Mouse (Mus musculus) hindlimb bud, embryonic 11.5 days (tissue): Measurements from ENCODE around the gene Ube2f.

ENCODE experiments used
- DNase-seq: peaks from one replicate; pipeline ENCODE4 v3.0.0-alpha.2; 2012; ENCODE audit warnings: low read depth, low spot score; ENCODE audit errors: extremely low spot score

The Ube2f gene

DNA sequence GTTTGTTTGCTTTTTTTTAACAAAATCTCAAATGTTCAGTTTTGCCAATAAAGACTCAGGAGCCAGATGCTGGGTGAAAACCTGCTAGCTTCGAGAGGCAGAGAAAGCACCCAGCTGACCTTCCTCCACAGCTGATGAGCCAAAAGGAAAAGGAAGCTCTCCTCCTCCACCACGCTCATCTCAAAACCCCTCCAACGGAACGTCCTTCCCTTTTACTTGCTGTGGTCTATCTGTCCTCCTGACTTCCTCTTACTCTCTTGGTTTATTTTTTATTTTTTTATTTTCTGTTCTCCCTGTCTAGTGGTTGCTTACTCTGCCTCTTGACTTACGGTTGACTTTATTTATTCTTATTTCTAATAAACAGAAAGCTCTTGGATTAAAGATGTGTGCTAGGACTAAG lies 14.7 kb upstream of the Ube2f start:
- no peak for DNase-seq

DNA sequence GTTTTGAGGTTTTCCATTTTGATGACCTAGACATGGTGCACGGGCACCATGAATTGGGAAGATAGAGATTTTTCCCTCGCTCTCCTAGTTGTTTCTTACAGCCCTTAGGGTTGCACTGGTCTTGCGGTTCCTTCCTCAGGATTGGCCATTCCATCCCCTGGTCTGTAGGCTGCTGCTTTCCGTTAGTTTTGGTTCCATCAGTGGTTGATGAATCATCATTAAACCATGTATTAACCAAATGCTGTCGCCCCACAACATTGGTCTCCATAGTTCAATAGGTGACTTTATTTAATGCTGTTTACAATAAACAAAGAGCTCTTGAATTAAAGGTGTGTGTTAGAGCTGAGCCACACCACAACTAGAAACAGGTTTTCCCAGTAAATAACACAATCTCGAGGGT lies 12.4 kb upstream of the Ube2f start:
- no peak for DNase-seq

DNA sequence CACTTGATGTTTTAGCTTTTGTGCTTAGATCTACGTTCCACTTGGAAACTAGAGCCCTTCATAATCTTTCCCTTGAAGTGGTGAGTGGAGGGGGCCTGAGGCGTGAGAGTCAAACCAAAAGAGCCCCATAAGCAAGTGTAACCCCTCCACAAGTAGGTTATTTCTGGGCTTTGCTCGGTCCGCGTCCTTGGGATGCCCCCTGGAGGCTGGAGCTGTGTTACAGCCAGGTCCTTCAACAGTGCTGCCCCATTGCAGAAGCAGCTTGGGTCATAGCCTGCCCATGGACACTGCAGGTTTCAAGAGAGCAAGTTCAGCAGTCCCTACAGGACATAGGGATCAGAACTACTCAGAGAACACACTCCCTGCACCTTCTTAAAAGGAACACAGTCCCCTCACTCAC lies 11.0 kb upstream of the Ube2f start:
- DNase-seq: no peak

DNA sequence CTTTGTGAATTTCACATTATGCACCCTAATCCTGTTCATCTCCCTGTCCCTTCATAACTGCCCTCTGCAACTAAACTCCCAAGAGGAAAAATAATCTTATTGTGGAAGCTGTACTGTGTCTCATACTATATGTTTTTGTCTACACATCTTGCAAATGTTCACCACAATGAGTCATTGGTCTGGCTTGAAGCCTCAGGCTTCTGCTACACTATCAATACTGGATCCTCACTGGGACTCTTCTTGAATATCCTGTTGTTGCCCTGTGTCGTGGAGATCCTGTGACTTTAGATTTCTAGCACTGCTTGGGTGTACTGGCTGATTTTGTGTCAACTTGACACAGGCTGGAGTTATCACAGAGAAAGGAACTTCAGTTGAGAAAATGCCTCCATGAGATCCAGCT lies 10.3 kb upstream of the Ube2f start:
- DNase-seq: no peak

DNA sequence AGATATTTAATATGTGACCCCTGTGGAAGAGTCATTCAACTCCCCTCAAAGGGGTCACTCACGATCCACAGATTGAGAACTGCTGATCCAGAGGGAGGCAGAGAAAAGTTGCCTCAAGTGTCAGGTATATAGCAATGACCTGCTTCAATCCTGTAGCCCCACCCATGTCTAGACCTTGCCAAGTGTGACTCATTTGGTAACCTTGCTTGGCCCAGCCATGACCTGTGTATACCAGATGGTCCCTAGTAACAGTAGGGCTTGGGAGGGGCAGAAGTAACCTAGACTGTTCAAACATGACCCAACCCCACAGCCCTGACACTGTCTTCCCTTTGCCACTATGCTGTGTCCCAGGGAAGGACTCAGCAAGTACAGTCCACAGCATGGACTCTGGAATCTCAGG lies 9.4 kb upstream of the Ube2f start:
- DNase-seq: no peak

DNA sequence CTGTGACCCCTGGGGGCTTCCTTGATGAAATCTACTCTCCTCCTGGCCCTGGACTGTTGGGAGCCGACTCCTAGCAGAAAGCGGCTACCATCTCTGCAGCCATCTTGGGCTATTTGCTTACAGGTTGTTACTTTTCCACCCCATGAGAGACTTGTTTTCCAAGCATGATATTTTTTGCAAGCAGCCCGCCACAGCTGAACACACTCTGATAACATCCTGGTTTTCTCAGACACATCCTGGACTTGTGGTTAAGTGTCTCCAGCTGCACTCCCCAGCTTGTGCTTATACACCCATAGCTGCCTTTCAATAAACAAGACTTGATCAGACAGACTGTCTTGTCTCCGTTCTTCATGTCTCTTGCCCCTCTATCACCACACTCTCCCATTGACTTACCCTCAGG lies 8.9 kb upstream of the Ube2f start:
- no peak for DNase-seq

DNA sequence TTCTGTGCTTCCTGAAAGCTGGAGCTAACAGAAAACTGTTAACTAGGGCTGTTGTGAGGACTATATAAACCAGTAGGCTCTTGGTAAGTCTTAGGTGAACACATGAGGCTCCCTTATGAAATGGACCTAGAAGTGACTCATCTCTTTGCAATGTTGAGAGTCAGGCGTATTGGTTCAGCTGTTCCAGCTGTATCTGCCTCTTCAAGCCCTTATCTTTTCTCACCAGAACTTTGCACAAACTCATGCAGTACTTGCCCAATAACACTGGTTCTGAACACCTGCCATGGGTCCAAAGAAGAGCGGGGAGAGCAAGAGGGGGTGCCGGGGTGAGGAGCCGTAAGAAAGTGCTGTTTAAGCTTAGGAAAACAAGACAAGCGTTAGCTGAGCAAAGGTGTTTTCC lies 1.9 kb upstream of the Ube2f start:
- DNase-seq: no peak

DNA sequence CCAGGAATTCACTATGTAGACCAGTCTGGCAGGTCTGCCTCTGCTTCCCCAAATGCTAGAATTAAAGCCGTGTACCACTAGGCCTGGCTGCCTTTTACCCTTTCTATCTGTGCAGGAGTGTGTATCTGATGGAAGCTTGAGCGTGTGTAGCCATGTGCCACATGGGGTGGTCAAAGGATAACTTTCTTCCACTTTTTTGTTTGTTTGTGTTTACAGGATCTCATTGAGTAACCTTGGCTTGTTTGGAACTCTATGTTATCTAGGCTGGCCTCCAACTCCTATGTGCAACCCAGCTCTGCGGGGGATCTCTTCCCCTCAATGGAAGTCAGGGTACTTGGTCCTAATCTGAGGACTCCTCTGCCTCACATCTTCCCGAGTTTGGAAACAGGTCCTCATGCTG lies 1.1 kb upstream of the Ube2f start:
- no peak for DNase-seq

DNA sequence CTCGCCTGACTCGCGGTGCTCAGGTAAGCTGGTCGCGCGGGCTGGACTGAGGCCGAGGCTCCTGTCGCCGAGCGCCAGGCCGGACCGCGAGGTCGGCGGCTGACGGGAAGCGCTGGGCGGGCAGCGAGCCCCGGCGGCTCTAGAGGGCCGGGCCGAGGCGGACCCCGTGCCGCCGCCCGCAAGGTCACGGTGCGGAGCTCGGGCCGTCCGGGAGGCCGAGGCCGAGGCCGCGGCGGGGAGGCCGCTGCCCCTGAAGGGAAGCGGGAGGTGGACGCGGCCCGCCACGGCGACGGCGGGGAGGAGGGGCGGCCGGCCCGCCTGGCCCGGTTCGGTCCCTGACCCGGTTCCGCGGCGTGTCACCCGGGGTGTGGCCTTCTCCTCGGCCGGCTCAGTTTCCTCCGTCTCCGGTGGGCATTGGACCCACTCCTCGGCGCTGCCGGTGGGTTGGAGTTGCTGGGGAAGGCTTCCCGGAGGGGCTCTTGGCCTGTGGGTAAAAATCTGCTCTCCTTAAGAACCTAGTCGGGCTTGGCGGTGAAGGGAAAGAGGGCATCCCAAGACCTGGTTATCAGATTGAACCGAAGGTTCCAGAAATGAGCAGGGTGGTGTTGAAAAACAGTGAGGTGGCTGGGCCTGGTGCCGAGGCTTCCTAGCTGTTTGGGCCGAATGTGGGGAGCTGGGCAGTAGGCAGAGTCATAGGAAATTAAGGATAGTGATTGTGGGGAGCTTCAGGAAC lies 477 bp downstream of the Ube2f start:
- no peak for DNase-seq

DNA sequence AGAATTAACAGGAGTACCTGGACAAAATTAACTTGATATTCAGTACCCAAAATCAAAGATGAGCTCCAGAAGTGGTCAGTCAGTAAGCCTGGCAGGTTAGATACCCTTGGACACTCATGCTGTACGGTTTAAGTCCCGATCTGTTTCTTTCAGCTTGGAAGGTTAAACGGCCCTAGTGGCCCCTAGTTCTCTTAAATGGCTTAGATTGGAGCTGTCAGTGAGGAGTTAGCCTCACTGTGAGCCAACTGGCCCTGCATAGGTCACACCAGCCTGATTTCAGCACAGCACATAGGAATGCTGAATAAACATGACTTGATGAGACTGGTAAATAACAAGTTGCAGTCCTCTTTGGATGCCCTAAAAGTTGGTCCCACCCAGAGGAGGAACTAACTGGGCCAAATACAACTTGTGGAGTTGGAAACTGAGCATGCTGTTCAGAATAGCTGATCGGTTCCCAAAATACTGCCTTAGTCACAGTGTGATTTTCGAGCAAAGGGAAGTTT lies 1.1 kb downstream of the Ube2f start:
- no peak for DNase-seq

DNA sequence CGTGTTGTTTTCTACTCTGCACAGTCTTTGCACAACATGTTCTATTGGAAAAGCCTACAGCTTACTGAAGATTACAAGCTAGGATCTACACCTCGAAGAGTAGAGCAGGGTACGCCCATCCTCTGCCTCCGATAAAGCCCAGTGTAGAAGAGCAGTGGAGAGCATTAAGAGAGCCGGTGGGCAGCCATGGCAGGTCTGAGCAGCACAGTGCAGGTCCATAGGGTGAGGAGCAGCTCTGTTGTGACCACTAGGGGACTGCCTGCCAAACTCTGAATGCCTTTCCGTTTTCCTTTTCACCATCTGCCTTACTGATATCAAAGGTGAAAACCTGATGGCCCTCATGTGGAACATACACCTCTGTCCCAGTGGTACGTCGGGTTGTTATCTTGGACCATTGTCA lies 1.8 kb downstream of the Ube2f start:
- no peak for DNase-seq

DNA sequence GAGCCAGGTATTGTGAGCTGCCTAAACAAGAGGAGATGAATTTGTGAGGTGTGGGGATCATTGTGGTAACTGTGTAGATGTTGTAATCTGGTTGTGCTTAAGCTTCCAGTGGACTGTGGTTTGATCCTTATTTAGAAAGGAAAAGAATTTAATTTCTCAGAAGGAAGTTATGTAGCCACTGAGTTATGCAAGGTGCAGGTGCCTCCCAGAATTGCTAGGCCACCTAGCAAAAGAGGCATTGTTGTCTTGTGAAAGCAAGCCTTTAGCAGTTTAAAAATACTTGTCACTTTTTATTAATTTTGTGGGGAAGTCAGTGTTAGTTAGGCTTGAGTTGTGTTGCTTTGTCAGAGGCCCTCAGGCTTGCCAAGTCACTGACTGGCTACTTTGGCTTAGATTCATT lies 7.8 kb downstream of the Ube2f start:
- DNase-seq: no peak

DNA sequence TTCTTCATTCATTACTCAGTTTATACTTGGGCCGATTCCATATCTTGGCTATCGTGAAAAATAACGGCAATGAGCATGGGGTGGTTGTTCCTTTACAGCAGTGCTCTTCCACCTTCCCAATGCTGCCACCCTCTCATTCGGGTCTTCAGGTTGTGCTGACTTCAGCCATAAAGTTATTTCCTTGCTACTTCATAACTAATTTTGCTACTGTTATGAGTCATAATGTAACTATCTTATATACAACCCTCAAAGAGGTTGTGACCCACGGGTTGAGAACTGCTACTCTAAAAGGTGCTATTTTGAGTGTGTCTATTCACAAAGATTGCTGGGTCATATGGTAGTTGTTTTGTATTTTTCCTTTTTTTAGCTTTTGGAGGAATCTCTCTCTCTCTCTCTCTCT lies 9.7 kb downstream of the Ube2f start:
- DNase-seq: no peak

DNA sequence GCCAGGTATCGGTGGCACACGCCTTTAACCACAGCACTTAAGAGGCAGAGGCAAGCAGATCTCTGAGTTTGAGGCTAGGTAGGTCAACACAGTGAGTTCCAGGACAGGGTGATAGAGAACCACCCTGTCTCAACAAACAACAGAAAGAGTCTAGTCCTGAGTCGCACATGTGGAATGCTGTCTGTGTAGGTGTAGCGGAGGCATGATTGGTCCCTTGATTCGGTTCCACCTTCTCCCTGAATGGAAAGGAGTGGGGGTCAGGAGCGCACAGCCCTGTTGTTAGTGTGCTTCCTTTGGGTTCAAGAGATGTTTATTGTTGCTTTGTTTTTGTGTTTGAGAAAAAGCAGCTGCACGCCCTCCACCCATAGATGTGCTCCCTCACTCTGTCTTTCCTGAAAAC lies 12.4 kb downstream of the Ube2f start:
- no peak for DNase-seq

DNA sequence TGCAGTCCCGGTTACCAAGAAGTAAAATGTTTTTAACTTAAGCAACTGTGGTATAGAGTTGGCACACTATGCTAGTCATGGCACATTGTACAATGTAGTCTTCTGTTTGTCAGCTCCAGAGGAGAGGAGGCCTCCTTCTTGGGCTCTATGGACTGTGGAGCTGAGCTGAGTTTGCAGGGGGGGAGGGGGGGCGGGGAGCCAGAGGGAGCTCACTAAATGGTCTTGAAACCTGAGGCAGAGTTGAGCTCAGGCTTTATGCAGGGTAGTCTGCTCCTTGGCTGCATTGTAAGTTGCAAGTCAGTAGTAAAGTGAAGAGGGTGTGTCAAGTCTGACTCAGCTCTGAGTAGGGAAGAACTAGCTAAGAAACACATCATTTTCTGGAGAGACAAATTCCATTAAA lies 22.2 kb downstream of the Ube2f start:
- no peak for DNase-seq

DNA sequence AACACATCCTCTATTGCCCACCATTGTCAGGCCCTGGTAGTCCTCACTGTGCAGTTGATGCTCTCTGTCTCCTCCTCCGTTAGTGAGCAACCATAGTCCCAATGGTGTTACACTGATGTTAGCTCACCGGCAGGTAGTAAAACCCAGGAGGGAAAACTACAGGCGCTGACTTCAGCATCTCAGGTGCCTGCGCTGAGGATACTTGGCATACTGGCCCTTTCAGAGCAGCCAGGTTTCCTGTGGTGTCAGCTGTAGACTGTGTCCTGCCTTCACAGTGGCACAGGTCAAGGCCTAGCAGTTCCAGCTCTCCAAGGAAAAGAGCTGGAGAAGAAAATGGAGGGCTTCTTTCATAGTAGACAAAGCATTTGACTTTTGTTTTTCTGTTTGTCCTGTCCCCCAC lies 26.5 kb downstream of the Ube2f start:
- DNase-seq: no peak

DNA sequence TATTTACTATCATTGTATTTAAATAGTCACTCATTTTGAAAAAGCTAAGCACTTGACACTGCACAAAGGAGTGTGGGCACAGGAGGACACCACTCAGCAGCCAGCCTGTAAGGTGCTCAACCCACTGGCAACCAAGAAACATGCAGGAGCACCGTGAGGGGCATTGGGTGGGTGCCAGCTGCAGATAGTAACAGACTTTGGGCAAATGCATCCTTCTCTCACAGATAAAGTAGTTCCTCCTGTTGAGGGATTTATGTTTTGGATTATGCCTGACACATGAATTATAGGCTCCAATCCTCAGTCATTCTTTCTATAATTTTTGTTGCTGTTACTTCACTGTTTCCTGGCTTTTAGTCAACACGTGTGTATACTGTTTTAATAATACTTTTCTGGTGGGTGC lies 27.4 kb downstream of the Ube2f start:
- DNase-seq: no peak

DNA sequence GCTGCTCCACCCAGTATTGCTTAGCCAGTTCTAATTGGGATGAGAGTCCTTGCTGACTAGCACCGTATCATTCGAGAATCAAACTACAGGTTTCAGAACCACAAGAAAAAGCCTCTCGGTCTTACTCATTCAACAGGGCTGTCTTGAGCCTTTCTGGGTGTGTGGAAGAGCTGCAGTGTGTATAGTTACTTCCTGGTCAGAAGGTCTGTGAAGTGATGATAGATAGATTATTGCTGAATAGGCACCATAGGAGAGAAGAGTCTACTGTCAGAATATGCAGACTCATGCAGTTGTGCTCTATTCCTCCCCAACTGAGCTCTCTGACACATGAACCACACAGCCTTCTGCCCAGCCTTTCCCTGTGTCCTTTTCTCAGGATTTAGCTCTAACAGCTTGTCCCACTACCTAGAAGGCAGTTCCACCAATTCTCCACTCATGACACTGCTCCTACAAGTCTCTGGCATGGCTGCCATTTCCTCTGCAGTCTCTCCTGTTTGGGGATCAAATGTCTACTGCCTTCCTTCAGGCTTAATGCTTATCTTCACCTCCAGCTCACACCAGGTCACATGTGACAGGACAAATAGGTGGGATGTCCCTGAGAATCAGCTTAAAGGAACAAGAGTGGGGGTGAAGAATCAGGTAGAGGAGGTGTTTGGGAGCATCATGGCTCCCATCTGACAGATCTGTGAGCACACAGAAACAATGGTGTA lies 28.5 kb downstream of the Ube2f start:
- DNase-seq: no peak

DNA sequence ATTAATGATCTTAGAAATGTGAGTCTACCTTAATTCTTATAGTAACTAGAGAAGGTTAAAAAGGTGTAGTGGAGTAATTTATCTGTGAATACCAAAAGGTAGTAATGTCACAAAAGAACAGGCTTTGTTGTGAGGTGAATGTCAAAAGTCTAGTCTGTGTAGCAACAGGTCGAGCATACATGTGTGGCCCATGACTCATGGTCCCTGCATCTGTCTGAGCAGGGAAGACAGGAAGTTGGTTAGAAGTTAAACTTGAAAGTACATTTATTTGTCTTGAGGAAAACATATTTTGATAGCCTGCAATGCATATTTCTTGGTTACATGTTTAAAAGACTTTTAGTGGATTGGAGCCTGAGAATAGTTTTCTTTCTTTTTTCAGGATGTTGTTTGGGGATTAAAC lies 29.0 kb downstream of the Ube2f start:
- no peak for DNase-seq

DNA sequence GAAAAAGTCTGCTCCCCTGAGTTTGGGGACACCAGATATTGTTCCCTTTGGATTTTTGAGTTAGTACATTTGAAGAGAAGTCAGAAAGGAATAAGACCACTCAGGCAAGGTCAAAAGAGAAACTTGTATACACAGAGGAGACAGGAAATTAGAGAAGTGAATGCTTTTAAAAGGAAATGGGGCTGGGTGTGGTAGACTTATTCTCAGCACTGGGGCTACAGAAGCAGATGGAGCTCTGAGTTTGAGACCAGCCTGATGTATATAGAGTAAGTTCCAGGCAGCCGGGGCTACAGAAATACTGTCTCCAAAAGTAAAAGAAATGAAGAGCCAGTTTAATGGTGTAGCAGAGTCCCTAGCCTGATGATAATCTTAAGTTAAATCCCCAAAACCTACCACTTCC lies 32.5 kb downstream of the Ube2f start:
- no peak for DNase-seq

DNA sequence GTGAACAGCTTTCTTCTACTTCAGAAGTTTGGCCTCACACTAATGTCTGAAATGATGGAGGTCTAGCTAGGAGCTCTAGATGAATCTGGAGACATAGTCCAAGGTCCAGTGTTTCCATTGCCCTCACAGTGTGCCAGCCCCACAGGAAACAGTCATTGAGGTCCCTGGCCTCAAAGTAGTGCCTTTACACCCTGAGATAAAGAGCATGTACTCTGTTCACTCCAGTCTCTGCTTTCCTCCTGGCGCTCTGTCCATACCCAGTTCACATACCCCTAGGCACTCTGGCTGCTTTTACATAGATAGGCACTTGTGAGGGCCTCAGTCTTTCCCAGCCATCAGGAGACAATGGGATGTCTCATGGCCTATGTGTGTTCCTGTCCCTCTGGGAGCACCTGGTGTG lies 39.3 kb downstream of the Ube2f start:
- no peak for DNase-seq

DNA sequence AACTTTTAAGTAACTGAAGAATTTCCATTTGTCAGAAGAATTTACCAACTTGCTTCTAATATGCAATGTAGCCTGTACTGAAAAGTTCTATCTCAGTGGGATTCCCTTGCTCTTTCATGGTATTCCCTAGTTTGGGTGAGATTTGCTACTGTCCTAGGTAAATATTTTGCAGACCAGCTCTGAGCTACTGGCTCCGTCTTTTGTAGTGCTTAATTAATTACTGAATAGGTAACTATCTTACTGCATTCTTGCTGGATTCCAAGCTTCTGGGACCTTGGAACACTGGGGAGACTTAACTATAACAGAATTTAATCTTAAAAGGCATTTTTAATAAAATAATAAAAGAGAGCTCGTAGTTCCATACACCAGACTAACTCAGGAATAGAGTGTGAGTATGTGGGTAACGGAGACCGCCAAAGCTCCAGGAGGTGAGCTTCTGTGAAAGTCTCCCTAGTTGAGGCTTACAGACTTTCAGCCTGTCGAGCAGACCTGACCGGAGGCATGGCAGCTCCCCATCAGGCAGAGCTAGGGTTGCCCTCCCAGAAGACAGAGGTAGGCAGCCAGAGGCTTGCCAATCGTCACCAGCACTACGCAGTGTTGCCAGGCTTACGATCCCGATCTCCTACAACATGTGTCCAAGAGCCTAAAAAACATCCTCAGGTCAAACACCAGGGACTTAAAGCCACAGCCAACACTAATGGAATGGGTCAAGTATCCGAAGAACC lies 42.2 kb downstream of the Ube2f start:
- no peak for DNase-seq
